Mouse (Mus musculus) retina, postnatal 1 day (tissue): ENCODE data around the gene Cdcp1.

Experiments
- DNase-seq: peaks from one replicate; pipeline ENCODE4 v3.0.0-alpha.2; 2012

Gene Cdcp1

GRCm38 (mm10) chr9:123150241-123151020, 65.4 kb downstream of the Cdcp1 start, which contains the start of gene Clec3b:
Gene Clec3b (plus strand): TSS chr9:123150946.
- no peak for DNase-seq

DNA sequence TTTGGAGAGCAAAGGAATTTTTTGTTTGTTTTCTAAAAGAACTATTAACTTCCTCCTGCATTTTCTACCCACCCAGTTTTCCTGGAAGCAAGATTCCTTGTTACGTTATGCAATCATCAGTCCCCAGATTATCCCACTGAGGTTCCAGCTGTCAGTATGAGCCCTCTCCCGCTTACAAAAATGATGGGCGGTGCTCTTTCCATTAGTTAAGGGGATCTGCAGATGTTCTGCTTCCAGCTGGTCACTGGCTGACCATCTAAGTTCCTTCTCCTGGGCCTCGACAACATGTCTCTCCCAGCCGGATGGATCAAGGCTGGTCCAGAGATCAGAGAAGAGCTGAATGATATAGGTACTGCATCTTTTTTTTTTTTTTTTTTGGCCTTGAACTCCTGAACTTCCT, 67.4 kb downstream of the Cdcp1 start:
- DNase-seq: no peak

GRCm38 (mm10) chr9:123139887-123140614, 75.8 kb downstream of the Cdcp1 start:
- DNase-seq: no peak

GRCm38 (mm10) chr9:123138891-123139474, 76.9 kb downstream of the Cdcp1 start:
- peak; percentile 28 for DNase-seq

DNA sequence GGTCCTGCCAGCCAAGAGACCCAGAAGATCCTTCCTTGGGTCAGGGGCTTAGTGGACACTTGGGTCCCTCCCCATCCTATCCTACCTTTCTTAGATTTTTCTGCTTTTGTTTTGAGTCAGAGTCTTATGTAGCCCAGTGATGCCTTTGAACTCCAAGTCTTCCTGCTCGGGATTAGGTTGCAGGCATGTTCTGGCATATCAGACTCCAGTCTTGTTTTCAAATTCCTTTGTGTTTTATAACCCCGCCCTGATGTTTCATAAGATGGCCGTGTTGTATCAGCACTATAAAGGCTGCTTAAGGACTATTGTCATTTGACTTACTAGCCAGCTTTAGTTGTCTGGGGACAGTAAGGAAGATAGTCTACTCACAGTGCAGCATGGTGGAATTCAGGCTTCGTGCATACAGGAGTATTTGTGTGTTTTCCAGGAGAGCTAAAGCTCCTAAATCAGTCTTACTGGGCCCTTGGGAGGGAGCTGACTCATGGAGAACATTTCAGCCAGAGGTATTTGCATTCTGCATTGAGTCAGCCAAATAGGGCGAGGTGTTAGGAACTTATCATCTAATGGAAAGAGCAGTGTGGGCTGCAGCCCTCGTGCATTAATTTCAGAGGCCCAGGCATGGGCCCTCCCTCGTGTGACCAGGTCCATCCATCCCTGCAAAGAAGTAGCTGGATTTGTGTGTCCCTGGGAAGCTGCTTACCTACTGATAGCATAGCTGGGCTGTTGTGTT, 78.7 kb downstream of the Cdcp1 start:
- no peak for DNase-seq

GRCm38 (mm10) chr9:123132994-123133393, 82.8 kb downstream of the Cdcp1 start:
- no peak for DNase-seq

DNA sequence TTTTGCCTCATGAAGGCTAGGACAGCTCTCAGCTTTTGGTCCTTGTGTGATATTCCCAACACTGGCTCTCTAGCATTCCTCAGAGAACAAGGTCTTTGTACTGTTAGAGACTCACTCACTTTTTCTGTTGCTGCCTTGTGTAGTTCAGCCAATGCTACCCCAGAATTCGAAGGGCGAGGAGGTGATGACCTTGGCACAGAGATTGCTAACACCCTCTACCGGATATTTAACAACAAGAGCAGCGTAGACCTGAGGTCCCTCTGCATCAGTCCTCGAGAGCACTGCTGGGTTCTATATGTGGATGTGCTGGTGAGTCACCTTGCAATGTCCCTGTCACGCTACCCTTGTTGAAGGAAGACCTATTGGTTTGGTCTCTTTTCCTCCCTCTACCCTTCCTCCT, 88.2 kb downstream of the Cdcp1 start:
- no peak for DNase-seq

- no peak for DNase-seq
Observed at GRCm38 (mm10) chr9:123124413-123124981, 91.3 kb downstream of the Cdcp1 start.

DNA sequence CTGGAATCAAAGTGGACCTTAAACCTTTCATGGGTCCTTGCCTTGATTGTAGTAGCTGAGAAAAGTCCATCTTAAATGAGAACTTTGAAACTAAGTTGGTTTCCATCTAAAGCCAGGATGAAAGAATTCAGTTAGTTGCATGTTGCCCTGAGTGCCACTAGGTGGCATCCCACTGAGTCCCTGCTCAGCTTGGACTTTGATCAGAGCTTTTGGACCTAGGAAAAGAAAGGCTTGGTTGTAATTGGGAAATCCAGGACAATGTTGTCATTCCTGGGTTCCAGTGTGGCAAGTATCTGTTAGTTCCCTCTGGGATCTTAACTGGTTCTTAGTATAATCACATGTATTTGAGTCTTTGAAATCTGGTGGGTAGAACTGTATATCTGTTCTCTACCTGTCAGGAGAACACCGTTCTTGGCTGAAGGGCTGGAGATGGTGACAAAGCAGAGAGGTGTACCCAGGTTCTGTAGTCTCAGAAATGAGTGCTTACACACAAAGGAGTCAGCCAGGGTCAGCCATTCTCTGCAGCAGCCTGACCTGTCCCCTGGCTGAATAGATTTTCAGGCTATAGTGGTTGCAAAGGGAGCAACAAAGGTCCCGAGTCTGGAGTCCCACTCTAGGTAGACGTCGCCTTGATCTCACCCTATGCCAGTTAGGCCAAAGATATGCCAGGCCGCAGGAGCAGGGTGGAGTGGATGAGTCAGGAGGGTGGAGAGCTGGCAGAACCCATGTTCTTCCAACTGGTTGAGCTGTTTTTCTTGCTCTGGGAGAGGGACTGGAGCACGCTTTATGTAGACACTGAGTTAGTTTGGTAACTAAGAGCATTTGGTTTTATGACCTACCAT, 92.0 kb downstream of the Cdcp1 start:
- peak; percentile 17 for DNase-seq

DNA sequence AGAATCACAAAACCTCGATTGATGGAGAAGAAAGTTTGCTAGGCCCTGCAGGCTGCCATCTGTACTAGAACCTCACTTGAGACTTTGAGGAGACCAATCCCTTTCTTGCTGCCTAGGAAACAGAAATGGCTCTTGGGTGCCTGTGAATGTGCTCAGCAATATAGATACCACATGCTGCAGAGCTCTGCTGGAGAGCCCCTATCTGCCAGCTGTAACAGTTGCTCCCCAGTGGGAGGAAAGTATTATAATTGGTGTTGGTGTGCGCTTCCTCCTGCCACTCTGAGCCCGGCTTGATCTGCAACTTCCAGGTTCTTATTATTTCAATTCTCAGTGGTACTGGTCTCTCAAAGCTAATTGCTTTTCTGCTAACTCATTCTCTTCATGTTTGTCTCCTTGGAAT, 92.8 kb downstream of the Cdcp1 start:
- DNase-seq: no peak
